ENCODE assay signal across 26 mouse cellular contexts in genomic region chr19:6314513-6314912, GRCm38 (mm10). TPM values are rescaled to one million over a fixed set of nuclear protein-coding genes. Genes with fewer than 3 reads are reported as not detected.
DNase-seq lines count a peak whose midpoint lies in the region; ATAC-seq and TF ChIP-seq lines count a peak whose summit lies in the region.
"Had no signal": no experiment of that assay in that cellular context is flagged by ENCODE, and none has a peak within 500 bp of the region (broad histone marks: within the 10 kb centered on the region; RNA-seq: fewer than 3 reads in every experiment).

No protein-coding gene starts in this region.

- H3K27me3 ChIP-seq in lung, embryonic 15.5 days: no peaks in the 10 kb centered on the region
- H3K27me3 ChIP-seq in lung, embryonic 16.5 days (ENCODE audit: control insufficient read depth, insufficient read depth, low read depth, low read length): no peaks in the 10 kb centered on the region
- H3K27me3 ChIP-seq: embryonic facial prominence, embryonic 15.5 days; forebrain, embryonic 12.5 days; hindbrain, embryonic 15.5 days; liver, embryonic 13.5 days; midbrain, embryonic 12.5 days; neural tube, embryonic 12.5 days had no signal

- peaks cover 6% of the 10 kb centered on the region for H3K4me1 ChIP-seq in lung, embryonic 15.5 days
- no peaks in the 10 kb centered on the region for H3K4me1 ChIP-seq in lung, adult 2 months (ENCODE audit: control insufficient read depth, insufficient read depth, low read length)
- H3K4me1 ChIP-seq in lung, embryonic 16.5 days (replicated peaks; ENCODE audit: control insufficient read depth, insufficient read depth, low read length): no peaks in the 10 kb centered on the region
- H3K4me1 ChIP-seq: embryonic facial prominence, embryonic 15.5 days; forebrain, embryonic 12.5 days; hindbrain, embryonic 15.5 days; liver, embryonic 13.5 days; midbrain, embryonic 12.5 days; neural tube, embryonic 12.5 days had no signal

- no peak overlapping the region for H3K9ac ChIP-seq in lung, embryonic 15.5 days
- H3K9ac ChIP-seq in lung, embryonic 16.5 days (ENCODE audit: low read length): no peak overlapping the region
- H3K9ac ChIP-seq: embryonic facial prominence, embryonic 15.5 days; forebrain, embryonic 12.5 days; forebrain, postnatal 0 days; hindbrain, embryonic 15.5 days; liver, embryonic 13.5 days; lung, embryonic 14.5 days; midbrain, embryonic 12.5 days; neural tube, embryonic 12.5 days had no signal

- WGBS in lung, embryonic 15.5 days: 56% methylated on average over 8 of the region's 8 CpGs
- WGBS in lung, adult 2 months: 58% methylated on average over 8 of the region's 8 CpGs
- 58% methylated on average over 8 of the region's 8 CpGs for WGBS in lung, embryonic 16.5 days

- H3K4me2 ChIP-seq in lung, embryonic 15.5 days: no peak overlapping the region
- no peak overlapping the region for H3K4me2 ChIP-seq in lung, embryonic 16.5 days (ENCODE audit: low read depth, low read length)
- H3K4me2 ChIP-seq: embryonic facial prominence, embryonic 15.5 days; forebrain, embryonic 12.5 days; hindbrain, embryonic 15.5 days; liver, embryonic 13.5 days; lung, embryonic 14.5 days; midbrain, embryonic 12.5 days; neural tube, embryonic 12.5 days had no signal

- TF ChIP-seq CTCF in lung, adult 2 months (IDR thresholded peaks at IDR 0.05; ENCODE audit: insufficient read depth, low read length): no peak
- TF ChIP-seq CTCF in left cerebral cortex, adult 2 months (IDR thresholded peaks at IDR 0.05): no peak

- intact Hi-C loops in left cerebral cortex, adult 2 months (cut with DNase I): no loop called here

- ATAC-seq in lung, embryonic 15.5 days (ENCODE audit: borderline replicate concordance, extremely low read depth, low FRiP score, low TSS enrichment): peak; percentile 46; the same call in 1 of the 2 replicates
- peak; percentile 75 for ATAC-seq in lung, embryonic 16.5 days (ENCODE audit: low read depth)
- ATAC-seq: forebrain, postnatal 0 days; inflammation-experienced regulatory T-cells, adult 6 months had no signal

- H3K4me3 ChIP-seq in lung, embryonic 15.5 days: no peak overlapping the region
- no peak overlapping the region for H3K4me3 ChIP-seq in lung, adult 2 months (replicated peaks; ENCODE audit: extremely low read depth, low read depth, low read length)
- H3K4me3 ChIP-seq in lung, embryonic 16.5 days (ENCODE audit: low read length): no peak overlapping the region
- no peak overlapping the region for H3K4me3 ChIP-seq in left cerebral cortex, adult 2 months
- H3K4me3 ChIP-seq: embryonic facial prominence, embryonic 15.5 days; forebrain, embryonic 12.5 days; hindbrain, embryonic 10.5 days; hindbrain, embryonic 15.5 days; liver, embryonic 13.5 days; megakaryocyte, embryonic 14.5 days; midbrain, embryonic 12.5 days; myocyte; neural tube, embryonic 12.5 days had no signal

- no peak overlapping the region for H3K27ac ChIP-seq in lung, embryonic 15.5 days
- H3K27ac ChIP-seq in lung, embryonic 16.5 days (ENCODE audit: low read length): peak overlapping the region; percentile 20; the same call in 1 of the 2 replicates
- H3K27ac ChIP-seq in left cerebral cortex, adult 2 months: no peak overlapping the region
- H3K27ac ChIP-seq: embryonic facial prominence, embryonic 15.5 days; forebrain, embryonic 12.5 days; hindbrain, embryonic 10.5 days; hindbrain, embryonic 15.5 days; liver, embryonic 13.5 days; midbrain, embryonic 12.5 days; neural tube, embryonic 12.5 days had no signal

- TF ChIP-seq POLR2A in lung, adult 2 months (IDR thresholded peaks at IDR 0.05; ENCODE audit: borderline replicate concordance, extremely low read depth, low read depth, low read length): no peak

- DNase-seq in cerebellum, postnatal 10 days: peak; percentile 55 to 57
- DNase-seq in cerebellum, adult 11 months: no peak
- no peak for DNase-seq in lung, adult 2 months
- DNase-seq in lung, postnatal 25 days (ENCODE audit: low spot score): peak; percentile 60
- DNase-seq in gastrocnemius, adult 8-10 months (ENCODE audit: low spot score in 2 of 2): no peak
- DNase-seq in left cerebral cortex, adult 2 months (ENCODE audit: extremely low spot score in 1 of 2, low spot score in 2 of 2): no peak
- DNase-seq: adrenal gland, postnatal 25 days; B cell, adult 2 months; forebrain, postnatal 0 days; gastrocnemius, postnatal 10 days; heart, postnatal 14 days; kidney, adult 2 months; kidney, postnatal 36 days; liver, embryonic 13.5 days; lung, embryonic 14.5 days had no signal

- H3K36me3 ChIP-seq in lung, embryonic 15.5 days: peaks cover 69% of the 10 kb centered on the region
- H3K36me3 ChIP-seq in lung, embryonic 16.5 days (ENCODE audit: control insufficient read depth, insufficient read depth, low read length): peaks cover 33% of the 10 kb centered on the region
- H3K36me3 ChIP-seq: hindbrain, embryonic 15.5 days had no signal

- H3K9me3 ChIP-seq in lung, embryonic 15.5 days: no peaks in the 10 kb centered on the region
- H3K9me3 ChIP-seq in lung, embryonic 16.5 days (ENCODE audit: control insufficient read depth, low read length): no peaks in the 10 kb centered on the region
- H3K9me3 ChIP-seq: embryonic facial prominence, embryonic 15.5 days; forebrain, embryonic 12.5 days; hindbrain, embryonic 10.5 days; hindbrain, embryonic 15.5 days; liver, embryonic 13.5 days; megakaryocyte, embryonic 14.5 days; midbrain, embryonic 12.5 days; neural tube, embryonic 12.5 days had no signal

RNA-seq across cellular contexts. Expression of gene Cdc42bpg, which starts 8.3 kb away (rescaled TPM):
- 0.77 and 0.92 TPM in 2 replicates for polyA plus RNA-seq in lung, embryonic 15.5 days (2015; fragmentation: Nextera tagmentation; extraction: Ambion mirVana)
- 132 and 133 TPM in 2 replicates for polyA plus RNA-seq in lung, adult 2 months (2012; rRNA removed)
- 1.1 and 1.7 TPM in 2 replicates for polyA plus RNA-seq in lung, embryonic 16.5 days (2015; fragmentation: Nextera tagmentation; extraction: Ambion mirVana)
- 10 to 100 TPM in 1 of 4 experiments, 1 to 10 TPM in 3; 7.6 to 11.5 (median 8.5) TPM for total RNA-seq in gastrocnemius, adult 8-10 months (2022)
- total RNA-seq in left cerebral cortex, adult 2 months (2021): 1 to 10 TPM; 3.4 to 4.1 TPM

RNA-seq across cellular contexts. Expression of gene Men1, which starts 20.3 kb away (rescaled TPM):
- 82.6 and 85.7 TPM in 2 replicates for polyA plus RNA-seq in lung, embryonic 15.5 days (2015; fragmentation: Nextera tagmentation; extraction: Ambion mirVana)
- 52.1 and 56.2 TPM in 2 replicates for polyA plus RNA-seq in lung, adult 2 months (2012; rRNA removed)
- 70.9 and 76.9 TPM in 2 replicates for polyA plus RNA-seq in lung, embryonic 16.5 days (2015; fragmentation: Nextera tagmentation; extraction: Ambion mirVana)
- 1 to 10 TPM; 5.3 to 7.9 (median 6.3) TPM for total RNA-seq in gastrocnemius, adult 8-10 months (2022)
- 10 to 100 TPM; 64.7 to 72.5 TPM for total RNA-seq in left cerebral cortex, adult 2 months (2021)

RNA-seq across cellular contexts. Expression of gene Map4k2, which starts 26.4 kb away (rescaled TPM):
- polyA plus RNA-seq in lung, embryonic 15.5 days (2015; fragmentation: Nextera tagmentation; extraction: Ambion mirVana): 19.2 and 22.9 TPM in 2 replicates
- 303 and 441 TPM in 2 replicates for polyA plus RNA-seq in lung, adult 2 months (2012; rRNA removed)
- 24.8 and 27.6 TPM in 2 replicates for polyA plus RNA-seq in lung, embryonic 16.5 days (2015; fragmentation: Nextera tagmentation; extraction: Ambion mirVana)
- total RNA-seq in gastrocnemius, adult 8-10 months (2022): 10 to 100 TPM in 1 of 4 experiments, 1 to 10 TPM in 3; 6.9 to 10.7 (median 8.0) TPM
- total RNA-seq in left cerebral cortex, adult 2 months (2021): 100 to 1,000 TPM in 1 of 2 experiments, 10 to 100 TPM in 1; 94.9 to 108 TPM

RNA-seq across cellular contexts. Expression of gene Ehd1, which starts 38.0 kb away (rescaled TPM):
- polyA plus RNA-seq in lung, embryonic 15.5 days (2015; fragmentation: Nextera tagmentation; extraction: Ambion mirVana): 66.7 and 76.1 TPM in 2 replicates
- polyA plus RNA-seq in lung, adult 2 months (2012; rRNA removed): 399 and 593 TPM in 2 replicates
- polyA plus RNA-seq in lung, embryonic 16.5 days (2015; fragmentation: Nextera tagmentation; extraction: Ambion mirVana): 77.9 and 81.6 TPM in 2 replicates
- 10 to 100 TPM; 24.1 to 29.2 (median 26.5) TPM for total RNA-seq in gastrocnemius, adult 8-10 months (2022)
- total RNA-seq in left cerebral cortex, adult 2 months (2021): 10 to 100 TPM; 36.4 to 43.5 TPM

RNA-seq across cellular contexts. Expression of gene Sf1, which starts 49.0 kb away (rescaled TPM):
- polyA plus RNA-seq in lung, embryonic 15.5 days (2015; fragmentation: Nextera tagmentation; extraction: Ambion mirVana): 133 and 136 TPM in 2 replicates
- 136 and 194 TPM in 2 replicates for polyA plus RNA-seq in lung, adult 2 months (2012; rRNA removed)
- polyA plus RNA-seq in lung, embryonic 16.5 days (2015; fragmentation: Nextera tagmentation; extraction: Ambion mirVana): 120 and 132 TPM in 2 replicates
- total RNA-seq in gastrocnemius, adult 8-10 months (2022): 10 to 100 TPM; 69.0 to 88.0 (median 73.8) TPM
- 100 to 1,000 TPM; 208 to 212 TPM for total RNA-seq in left cerebral cortex, adult 2 months (2021)

Comparison
In these comparisons a context has a peak if more than half of its experiments do, and no peak if none do; other contexts are left out.
1. DNase-seq: peak in cerebellum, postnatal 10 days (2 of 2) and lung, postnatal 25 days (single experiment); none in cerebellum, adult 11 months (single experiment), lung, adult 2 months (single experiment), gastrocnemius, adult 8-10 months (0 of 2) and left cerebral cortex, adult 2 months (0 of 2).
2. RNA of gene Cdc42bpg, which starts 8.3 kb away (polyA plus RNA-seq): 132 to 133 TPM in lung, adult 2 months; 1.1 to 1.7 TPM in lung, embryonic 16.5 days and 0.77 to 0.92 TPM in lung, embryonic 15.5 days; every median in the first group is over 10 times any median in the second.
3. RNA of gene Map4k2, which starts 26.4 kb away (polyA plus RNA-seq): 303 to 441 TPM in lung, adult 2 months; 24.8 to 27.6 TPM in lung, embryonic 16.5 days and 19.2 to 22.9 TPM in lung, embryonic 15.5 days; every median in the first group is over 10 times any median in the second.